Mouse (Mus musculus): Measurements from ENCODE around the gene Tmem178b. TPM values are rescaled to one million over a fixed set of nuclear protein-coding genes. Genes with fewer than 3 reads are reported as not detected.

The Tmem178b gene
- total RNA-seq, 2 experiments from 2014 or later = 249 to 268 TPM

DNA sequence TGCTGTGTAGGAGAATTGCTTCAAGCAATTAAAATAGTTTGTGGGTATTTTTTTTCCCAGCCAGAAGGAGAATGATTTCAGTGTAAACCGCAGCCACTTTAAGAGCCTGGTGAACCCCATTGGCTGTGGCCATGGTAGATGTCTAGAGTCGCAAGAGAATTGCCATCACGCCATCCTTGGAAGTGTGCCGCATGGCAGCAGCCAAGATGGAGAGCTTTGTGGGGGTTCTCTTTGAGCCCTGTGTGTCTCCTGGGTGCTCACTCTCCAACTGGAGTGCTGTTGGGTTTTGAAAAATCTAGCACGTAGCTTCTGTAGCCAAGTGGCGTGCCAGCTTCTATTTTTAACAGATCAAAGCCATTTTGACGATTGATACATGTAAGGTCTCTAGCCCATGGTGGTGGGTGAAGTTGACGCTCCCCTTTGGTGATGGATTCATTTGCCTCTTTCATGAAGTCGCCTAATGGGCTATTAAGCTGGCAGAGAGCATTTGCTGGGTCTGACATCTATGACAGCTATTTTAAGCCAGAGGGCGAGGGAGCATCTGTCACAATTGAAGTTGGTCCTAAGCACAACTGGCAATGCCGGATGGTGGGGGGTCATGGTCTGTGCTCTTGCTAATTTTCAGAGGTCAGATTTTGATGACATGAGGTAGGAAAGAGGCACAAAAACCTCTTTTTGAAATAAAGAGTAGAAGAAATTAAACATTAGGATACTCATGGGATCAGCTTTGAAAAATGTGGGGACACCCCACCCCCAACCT, 133.1 kb downstream of the Tmem178b start:
- DNase-seq (ENCODE audit: extremely low spot score in 1 of 2, low spot score in 2 of 2) = no peak
- intact Hi-C loops (cut with DNase I) = no loop called here
- no peak overlapping the region for H3K4me3 ChIP-seq
- TF ChIP-seq CTCF (IDR thresholded peaks at IDR 0.05) = no peak
- no peak overlapping the region for H3K27ac ChIP-seq

DNA sequence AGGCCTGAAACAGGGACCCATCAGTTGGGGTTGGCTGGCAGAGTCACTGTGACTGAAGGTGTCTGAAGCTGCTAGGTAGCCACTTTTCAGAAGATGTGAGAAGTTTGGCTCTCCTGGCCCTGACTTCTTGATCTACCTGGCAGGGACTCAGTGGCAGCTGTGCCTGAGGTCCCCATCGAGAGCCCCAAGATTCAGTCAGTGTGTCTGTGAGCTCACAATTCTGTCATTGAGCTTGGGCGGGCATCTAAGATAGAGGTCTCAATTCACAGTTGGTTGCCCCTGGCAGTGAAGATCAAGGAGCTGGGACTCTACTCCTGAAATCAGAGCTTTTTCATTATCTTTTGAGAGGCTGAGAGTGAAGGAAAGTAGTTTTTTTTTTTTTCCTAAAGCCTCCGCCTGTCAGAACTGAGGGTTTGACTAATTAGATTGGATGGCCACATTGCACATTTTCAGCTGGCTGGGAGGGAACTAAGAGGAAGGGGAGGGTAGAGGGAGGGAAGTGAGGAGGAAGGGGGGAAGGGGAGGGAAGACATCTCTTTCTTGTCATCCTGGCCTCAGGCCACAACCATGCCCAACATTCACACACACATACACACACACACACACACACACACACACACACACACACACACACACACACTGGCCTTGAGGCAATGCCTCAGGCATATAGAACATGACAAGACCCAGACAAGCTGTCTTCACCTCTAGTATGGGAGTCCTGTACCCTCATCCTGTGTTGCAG, 135.3 kb downstream of the Tmem178b start:
- intact Hi-C loops (cut with DNase I) = no loop called here
- no peak for TF ChIP-seq CTCF (IDR thresholded peaks at IDR 0.05)
- DNase-seq (ENCODE audit: extremely low spot score in 1 of 2, low spot score in 2 of 2) = no peak
- no peak overlapping the region for H3K4me3 ChIP-seq
- no peak overlapping the region for H3K27ac ChIP-seq

DNA sequence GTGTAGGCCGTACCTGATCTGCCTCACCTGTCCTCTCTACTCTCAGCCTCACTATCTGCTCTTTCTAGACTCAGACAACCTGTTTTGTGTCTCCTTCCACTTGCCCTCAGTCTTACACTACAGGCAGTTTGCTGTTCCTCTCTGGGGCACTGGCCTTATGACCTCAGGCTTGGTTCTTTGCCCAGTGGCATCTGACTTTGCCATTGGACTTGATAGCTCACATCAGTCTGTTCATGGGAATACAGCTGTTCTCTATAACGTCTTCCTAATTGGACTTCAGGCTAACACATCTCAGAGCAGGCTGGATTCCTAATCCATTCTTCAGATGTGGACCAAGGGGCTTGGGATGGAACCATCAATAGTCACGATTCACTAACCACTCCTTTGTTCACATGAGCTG, 136.6 kb downstream of the Tmem178b start:
- Histone ChIP-seq H3K4me3 (no peak overlapping the region), H3K27ac (peak overlapping the region; percentile 6; the same call in 1 of the 2 replicates)
- no peak for TF ChIP-seq CTCF (IDR thresholded peaks at IDR 0.05)
- intact Hi-C loops (cut with DNase I) = no loop called here
- no peak for DNase-seq (ENCODE audit: extremely low spot score in 1 of 2, low spot score in 2 of 2)

DNA sequence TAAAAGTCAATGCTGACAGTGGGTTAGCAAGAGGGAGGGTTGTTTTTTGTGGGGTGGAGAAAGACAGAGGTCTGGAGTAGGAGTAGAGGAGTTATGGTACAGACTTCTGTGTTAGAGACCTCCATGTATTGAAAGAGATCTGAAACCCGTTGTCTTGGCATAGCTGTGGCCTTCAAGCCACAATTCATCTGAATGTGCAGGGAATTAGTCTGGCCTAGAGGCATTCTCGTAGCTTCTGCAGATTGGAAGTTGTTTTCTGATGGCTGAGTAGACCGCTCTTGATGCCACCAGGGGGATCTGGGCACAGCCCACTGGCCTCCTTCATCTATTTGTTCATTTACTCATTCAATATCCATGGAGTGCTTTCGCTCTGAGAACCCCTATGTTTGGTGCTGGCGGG, 138.0 kb downstream of the Tmem178b start:
- Histone ChIP-seq H3K4me3 (no peak overlapping the region), H3K27ac (no peak overlapping the region; the same call in 1 of the 2 replicates)
- intact Hi-C loops (cut with DNase I) = no loop called here
- TF ChIP-seq CTCF (IDR thresholded peaks at IDR 0.05) = no peak
- no peak for DNase-seq (ENCODE audit: extremely low spot score in 1 of 2, low spot score in 2 of 2)

DNA sequence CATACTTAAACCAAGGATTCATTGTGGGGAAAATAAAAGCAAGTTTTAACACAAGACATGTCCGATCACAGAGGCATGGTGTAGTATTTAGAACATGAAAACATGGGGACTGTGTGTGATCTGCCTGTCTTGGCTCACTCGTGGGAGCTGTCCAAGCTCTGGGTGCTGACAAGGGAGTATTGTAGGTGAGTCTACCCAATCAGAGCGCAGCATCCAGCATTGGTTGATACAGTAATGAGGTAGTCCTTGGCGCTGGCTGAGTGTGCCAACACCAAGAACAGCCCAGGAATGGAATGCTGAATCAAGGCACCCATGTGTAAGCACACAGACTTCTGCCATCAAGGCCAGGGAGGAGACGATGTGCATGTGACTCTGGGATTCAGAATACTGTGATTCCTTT, 138.5 kb downstream of the Tmem178b start:
- Histone ChIP-seq H3K27ac (no peak overlapping the region; the same call in 1 of the 2 replicates), H3K4me3 (no peak overlapping the region)
- intact Hi-C loops (cut with DNase I) = no loop called here
- no peak for DNase-seq (ENCODE audit: extremely low spot score in 1 of 2, low spot score in 2 of 2)
- no peak for TF ChIP-seq CTCF (IDR thresholded peaks at IDR 0.05)

DNA sequence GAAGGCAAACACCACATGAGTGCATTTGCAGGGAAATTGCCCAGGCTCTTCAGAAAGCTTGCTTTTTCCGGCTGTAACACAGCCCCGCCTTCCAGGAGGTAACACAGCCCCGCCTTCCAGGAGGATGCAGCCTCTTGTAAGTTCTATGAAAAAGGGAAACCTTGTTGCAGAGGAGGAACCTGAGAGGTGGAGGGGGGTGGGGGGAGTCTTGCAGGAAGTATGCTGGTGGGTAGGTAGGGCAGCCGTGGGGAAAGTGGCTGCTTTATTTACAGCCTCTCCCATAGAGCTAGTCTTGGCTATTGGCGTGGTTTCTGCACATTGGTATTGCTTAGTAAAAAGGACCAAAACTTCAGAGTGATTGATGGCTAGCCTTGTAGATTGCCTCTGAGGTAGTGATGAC, 140.3 kb downstream of the Tmem178b start:
- TF ChIP-seq CTCF (IDR thresholded peaks at IDR 0.05) = no peak
- no peak overlapping the region for H3K4me3 ChIP-seq
- no peak overlapping the region for H3K27ac ChIP-seq
- no peak for DNase-seq (ENCODE audit: extremely low spot score in 1 of 2, low spot score in 2 of 2)
- intact Hi-C loops (cut with DNase I) = no loop called here

DNA sequence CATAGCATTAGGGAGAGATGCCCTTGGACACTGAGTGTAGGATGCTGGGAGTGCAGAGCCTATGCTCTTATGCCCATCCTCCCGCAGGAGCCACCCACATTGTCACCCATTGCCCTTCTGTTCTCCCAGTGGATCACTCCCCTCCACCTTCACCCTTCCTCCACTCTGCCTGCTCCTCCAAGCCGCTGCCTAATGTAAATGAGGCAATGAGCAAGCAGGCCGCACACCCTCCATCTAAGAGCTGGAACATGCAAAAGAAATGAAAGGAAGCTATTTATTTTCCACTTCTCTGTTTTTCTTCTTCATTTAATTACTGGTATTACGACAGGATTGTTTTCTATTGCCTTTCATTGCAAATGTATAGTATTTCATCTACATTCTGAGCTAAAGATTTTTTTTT, 142.1 kb downstream of the Tmem178b start:
- Histone ChIP-seq H3K27ac (peak overlapping the region; percentile 55; the same call in 1 of the 2 replicates), H3K4me3 (no peak overlapping the region)
- intact Hi-C loops (cut with DNase I) = no loop called here
- peak in 1 of 2 experiments; percentile 26 for DNase-seq (ENCODE audit: extremely low spot score in 1 of 2, low spot score in 2 of 2)
- TF ChIP-seq CTCF (IDR thresholded peaks at IDR 0.05) = no peak

DNA sequence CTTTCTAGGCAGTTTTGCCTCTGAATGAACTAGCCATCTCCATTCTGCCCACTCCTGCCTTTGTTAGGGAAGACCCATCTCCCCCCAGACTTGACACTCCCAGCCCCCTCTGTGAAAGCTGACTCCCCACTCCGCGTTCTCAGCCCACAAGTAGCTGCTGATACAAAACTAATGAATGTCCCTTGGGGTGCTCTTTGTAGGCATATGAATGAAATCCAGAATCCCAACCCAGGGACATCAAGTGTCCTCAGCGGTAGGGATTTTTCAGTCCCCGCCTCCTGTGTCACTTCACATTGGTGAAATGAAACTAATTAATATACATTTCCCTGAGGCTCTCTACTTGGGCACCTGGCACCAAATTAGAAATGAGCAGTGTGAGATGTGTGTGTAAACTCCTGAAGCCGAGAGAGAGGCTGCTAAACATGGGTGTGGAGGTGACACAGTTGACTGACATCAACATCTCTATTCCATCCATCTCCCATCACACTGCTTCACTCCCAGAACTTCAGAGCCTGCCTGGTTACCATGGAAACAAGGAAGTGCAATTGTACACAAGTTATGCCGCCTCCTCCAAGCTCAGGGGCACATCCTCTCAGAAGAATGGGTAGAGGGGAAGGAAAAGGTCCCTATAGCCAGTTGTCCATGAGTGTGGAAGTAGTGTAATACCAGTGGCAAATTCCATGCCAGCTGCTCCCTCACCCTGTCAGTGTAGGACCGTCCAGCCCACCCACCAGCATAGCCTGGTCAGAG, 142.8 kb downstream of the Tmem178b start:
- intact Hi-C loops (cut with DNase I) = no loop called here
- DNase-seq (ENCODE audit: extremely low spot score in 1 of 2, low spot score in 2 of 2) = no peak
- H3K27ac ChIP-seq = no peak overlapping the region
- TF ChIP-seq CTCF (IDR thresholded peaks at IDR 0.05) = no peak
- H3K4me3 ChIP-seq = no peak overlapping the region

DNA sequence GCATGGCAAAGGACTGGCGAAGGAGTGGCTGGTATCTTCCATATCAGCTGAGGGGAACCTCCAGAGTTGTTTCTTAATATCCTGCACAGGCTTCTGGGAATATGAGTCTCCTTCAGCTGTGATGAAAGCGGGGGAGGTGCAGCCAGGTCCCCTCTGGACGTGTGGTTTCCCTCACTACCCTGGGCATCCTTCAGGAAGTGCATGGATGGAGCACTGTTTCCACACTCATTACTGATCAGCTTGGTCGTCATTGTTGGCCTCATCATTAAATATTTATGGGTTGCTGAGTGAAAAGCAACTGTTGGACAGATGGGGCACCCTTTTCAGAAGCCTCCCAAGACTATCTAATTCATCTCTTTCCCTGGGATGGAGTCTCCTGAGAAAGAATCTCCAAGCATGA, 146.3 kb downstream of the Tmem178b start:
- DNase-seq (ENCODE audit: extremely low spot score in 1 of 2, low spot score in 2 of 2) = no peak
- intact Hi-C loops (cut with DNase I) = no loop called here
- Histone ChIP-seq H3K4me3 (no peak overlapping the region), H3K27ac (no peak overlapping the region)
- TF ChIP-seq CTCF (IDR thresholded peaks at IDR 0.05) = no peak

DNA sequence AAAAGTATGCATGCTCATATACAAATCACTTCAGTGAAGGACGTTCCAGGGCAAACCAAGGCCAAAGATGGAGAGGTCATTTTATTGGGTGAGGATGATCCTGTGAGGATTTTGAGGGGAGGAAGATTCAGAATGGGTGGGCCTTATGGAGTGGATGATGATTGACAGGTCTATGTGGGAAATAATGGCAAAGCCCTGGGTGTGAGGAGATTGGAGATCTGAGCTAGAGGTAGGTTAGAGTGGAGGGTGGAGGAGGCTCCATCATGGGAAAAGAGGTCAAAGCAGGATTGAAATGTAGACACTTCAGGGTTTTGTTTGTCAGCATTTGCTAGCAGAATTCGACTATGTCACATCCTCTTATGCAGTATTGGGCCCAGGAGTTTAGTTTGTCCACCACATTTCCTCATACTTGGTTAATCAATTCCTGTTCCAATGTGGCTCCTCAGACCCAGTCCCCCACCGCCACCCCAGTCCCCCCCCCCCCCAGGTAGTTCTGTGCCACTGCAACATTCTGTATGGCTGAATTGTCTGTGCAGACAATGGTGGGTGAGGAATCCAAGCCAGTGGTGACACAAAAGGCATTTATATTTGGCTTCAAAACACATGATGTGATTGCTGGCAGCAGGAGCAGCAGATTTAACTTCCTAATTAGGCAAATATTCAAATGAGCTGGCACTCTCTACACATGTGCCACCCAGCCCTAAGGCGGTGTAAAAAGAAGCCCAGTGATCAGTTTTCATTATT, 150.7 kb downstream of the Tmem178b start:
- Histone ChIP-seq H3K4me3 (no peak overlapping the region), H3K27ac (no peak overlapping the region; the same call in 1 of the 2 replicates)
- TF ChIP-seq CTCF (IDR thresholded peaks at IDR 0.05) = no peak
- DNase-seq (ENCODE audit: extremely low spot score in 1 of 2, low spot score in 2 of 2) = peak in 1 of 2 experiments; percentile 45
- intact Hi-C loops (cut with DNase I) = no loop called here

DNA sequence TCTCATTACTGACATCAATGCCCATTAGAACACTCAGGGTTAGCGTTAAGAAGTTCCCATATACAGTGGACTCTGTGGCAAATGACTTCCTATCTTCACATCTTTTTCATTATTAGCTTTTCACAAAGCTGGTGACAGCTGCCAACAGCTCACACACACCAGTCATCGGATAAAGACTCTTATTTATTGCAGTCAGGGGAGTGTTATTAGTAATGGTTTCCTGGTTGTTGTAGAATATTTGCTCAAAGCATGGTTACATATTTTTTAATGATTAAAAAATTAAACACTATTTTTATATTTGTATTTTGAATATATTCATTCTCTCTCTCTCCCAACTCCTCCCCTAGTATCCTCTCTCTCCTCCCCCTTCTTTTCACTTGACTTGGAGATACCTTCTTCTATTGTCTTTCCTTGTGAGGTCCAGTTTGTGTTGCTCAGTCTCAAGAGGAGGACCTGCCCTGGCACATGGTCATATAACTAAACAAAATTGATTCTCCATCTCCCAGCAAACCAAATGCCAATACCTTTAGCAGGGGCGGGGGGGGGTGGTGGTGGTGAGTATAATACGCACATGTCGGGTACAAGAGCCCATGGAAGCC, 151.4 kb downstream of the Tmem178b start:
- intact Hi-C loops (cut with DNase I) = no loop called here
- no peak for DNase-seq (ENCODE audit: extremely low spot score in 1 of 2, low spot score in 2 of 2)
- Histone ChIP-seq H3K27ac (no peak overlapping the region; the same call in 1 of the 2 replicates), H3K4me3 (no peak overlapping the region)
- TF ChIP-seq CTCF (IDR thresholded peaks at IDR 0.05) = no peak

Measured in left cerebral cortex, adult 2 months (tissue).